Mouse (Mus musculus): ENCODE results near the gene Ier2.

The Ier2 gene

GRCm38 (mm10) chr8:84661458-84661871 is 1.2 kb downstream of the Ier2 start:
- peak; percentile 98 to 99 for DNase-seq

- DNase-seq, result peak; percentile 82 to 89
Observed at GRCm38 (mm10) chr8:84660819-84661457, 1.7 kb downstream of the Ier2 start.

DNA sequence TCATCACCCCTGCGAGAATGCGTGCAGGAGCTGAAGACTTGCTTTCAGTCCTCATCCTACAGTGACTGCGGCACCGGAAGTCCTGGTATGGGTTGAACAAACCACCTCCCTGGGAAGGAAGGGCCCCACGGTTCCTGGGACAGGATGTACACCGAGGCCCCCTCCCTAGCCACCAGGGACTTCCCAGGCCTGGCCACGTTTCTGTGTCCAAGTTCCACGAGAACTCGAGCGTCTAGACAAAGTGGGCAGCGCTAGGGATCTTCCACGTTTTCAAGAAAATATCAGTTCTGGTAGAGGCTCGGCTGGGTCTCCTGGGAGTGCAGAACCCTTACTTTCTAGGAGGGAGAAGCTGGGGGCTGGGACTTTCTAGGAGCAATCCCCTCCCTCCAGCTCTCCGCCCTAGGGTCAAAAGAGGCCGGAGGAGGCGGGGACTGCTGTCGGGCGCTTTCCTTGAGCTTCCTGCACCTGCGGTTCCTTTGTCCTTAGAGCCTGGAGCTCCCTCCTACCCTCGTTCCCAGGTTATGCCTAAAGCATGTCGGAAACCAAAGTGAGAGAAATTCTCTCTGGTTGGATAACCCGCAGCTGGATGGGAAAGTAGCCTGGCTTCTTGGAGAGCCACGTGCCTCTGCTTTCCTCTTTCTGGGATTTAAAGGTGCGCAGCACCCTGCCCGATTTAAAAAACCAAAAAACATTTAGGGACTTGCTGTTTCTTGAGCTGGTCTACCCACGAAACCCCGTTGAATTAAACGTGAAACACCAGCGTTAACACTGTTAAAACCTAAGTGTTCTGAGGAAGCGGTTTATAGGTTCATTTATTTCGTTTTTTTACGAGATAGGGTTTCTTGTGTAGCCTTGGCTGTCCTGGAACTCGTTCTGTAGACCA is 2.5 kb downstream of the Ier2 start:
- peak; percentile 83 to 87 for DNase-seq

DNA sequence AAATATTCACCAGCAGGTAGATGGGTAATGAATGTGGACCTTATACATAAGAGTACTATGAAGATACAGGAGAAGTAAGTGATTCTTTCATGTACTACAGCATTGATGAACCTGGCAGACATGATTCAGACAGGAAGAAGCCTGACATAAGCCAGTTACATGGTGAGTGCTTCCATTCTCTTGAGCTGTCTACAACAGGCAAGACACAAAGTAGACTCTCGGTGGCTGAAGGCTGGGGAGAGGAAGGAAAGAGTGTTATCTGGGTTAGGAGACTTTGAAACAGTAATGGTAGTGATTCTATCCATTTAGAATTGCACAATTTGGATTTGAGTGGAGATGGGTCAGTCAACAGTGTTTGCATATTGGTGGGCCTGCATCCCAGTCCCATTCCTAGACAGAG is 3.7 kb downstream of the Ier2 start:
- no peak for DNase-seq

DNA sequence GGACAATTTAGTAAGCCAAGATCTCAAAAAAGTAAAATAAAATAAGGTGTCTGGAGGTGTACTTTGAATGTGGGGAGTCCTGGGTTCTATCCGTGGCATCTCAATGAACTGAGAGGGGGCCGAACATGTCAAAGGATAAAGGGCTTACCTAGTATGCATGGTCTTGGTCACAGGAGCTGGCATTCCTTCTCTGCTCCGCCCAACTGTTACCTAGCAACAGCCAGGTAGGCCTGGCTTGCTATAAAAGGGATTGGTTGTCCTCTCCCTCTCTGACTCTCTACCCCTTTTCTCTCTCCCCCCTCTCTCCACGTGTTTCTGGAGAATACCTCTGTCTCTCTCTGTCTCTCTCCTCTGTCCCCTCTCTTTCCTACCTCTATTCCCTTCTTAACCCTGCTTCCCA is 5.0 kb downstream of the Ier2 start:
- DNase-seq, result peak; percentile 63 to 73

GRCm38 (mm10) chr8:84657203-84657602 is 5.4 kb downstream of the Ier2 start:
- no peak for DNase-seq

DNA sequence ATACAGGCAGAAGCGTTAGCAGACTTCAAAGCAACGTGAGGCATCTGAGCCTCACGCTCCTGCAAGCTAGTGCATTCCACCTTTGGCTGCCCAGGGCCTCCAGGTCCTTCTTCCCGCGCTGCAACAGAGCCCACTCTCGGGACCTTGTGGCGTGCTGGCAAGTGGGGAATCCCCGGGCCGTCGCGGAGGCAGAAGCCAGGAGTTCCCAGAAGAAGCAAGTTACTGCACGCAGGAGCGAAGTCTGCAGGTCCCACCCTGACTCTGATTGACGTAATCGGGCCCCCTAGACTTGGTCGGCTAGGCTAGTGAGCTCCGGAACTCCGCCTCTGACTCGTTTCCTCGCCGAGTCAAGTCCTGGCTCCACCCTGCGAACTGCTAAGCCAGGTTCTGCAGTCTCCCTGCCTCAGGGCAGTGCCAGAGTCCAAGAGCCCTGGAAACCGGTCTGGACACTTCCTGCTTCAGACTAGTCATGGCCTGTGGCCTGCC is 6.0 kb downstream of the Ier2 start:
- peak; percentile 94 to 97 for DNase-seq

GRCm38 (mm10) chr8:84656191-84656525 is 6.5 kb downstream of the Ier2 start:
- peak in 1 of 2 experiments; percentile 28 for DNase-seq

DNA sequence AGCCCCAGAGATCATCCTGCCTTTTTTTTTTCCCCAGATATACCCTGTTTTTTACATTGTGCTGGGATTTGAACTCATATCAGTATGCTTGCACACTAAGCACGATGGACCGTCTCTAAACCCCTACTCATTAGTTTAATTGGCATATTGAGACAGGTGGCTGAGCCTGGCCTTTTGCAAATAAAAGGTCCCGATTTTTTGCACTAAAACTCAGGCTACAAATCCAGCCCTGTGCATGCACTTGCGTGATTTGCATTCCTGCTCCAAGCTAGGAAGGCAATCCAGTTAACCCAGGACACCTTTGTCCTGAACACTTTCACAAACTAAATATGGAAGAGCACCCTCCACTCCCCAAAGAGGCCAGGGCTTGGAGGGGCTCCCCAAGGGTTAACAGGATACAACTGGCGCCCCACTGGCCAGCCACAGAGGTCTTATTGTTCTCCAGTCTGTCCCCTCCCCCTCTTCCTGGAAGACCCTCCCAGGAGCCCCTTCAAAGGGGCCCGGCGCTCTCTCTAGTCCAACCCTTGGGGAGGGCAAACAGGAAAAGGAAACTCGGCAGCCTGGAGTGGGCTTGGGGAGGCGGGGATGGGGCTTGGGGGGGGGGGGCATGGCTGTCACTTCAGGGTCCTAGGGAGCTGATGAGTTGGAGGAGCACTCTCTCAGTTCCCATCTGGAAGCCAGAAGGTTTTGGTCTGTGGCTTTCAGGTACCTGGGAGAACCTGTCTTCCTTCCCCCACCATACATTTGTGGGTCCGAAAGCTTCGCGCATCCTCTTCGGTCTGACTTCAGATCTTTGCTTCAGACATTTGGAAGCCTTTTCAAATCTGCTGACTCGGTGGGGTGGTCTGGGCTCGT is 7.1 kb downstream of the Ier2 start:
- DNase-seq, result no peak

- no peak for DNase-seq
Observed at GRCm38 (mm10) chr8:84654597-84654996, 8.1 kb downstream of the Ier2 start.

- no peak for DNase-seq
Observed at GRCm38 (mm10) chr8:84653092-84653631, 9.5 kb downstream of the Ier2 start.

DNA sequence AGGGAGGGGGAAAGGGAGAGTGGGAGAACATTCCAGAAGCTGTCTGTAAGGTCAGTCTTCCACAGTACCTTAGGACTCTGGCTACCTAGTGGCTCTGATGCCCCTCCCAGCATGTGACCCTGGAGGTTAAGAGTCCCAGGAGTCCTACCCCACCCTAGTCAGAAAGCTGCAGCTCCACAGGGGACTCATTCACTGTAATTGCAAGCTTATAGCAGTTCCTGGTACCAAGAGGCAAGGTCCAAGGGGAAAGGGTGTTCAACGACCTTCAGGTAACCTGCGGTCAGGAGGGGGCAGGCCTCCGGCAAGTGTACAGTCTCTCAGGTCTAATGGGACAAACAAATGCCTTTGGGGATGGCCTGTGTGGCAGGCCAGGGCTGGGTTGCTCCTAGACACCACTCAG is 12.4 kb downstream of the Ier2 start:
- DNase-seq, result no peak

GRCm38 (mm10) chr8:84647461-84647901 is 15.2 kb downstream of the Ier2 start:
- DNase-seq, result peak in 1 of 2 experiments; percentile 66

- DNase-seq, result no peak
Observed at GRCm38 (mm10) chr8:84646800-84647199, 15.9 kb downstream of the Ier2 start.

DNA sequence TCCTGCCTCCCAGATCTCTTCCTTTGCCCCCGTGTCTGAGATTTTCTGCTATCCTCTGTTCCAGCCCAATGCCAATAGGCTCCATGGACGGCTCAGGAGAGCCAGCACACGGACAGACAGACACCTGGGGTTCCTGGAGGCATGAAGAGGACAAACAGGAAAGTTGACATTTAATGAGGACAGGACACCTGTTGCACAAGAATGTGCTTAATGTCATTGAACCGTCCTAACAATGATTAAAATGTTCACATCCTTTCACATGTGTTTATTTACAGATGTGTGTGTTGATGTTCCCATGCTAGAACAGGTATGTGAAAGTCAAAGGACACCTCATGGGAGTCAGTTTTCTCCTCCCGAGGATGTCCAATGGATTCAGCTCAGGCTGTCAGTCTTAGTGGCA is 19.6 kb downstream of the Ier2 start:
- no peak for DNase-seq

- no peak for DNase-seq
Observed at GRCm38 (mm10) chr8:84641578-84642361, 20.9 kb downstream of the Ier2 start.

DNA sequence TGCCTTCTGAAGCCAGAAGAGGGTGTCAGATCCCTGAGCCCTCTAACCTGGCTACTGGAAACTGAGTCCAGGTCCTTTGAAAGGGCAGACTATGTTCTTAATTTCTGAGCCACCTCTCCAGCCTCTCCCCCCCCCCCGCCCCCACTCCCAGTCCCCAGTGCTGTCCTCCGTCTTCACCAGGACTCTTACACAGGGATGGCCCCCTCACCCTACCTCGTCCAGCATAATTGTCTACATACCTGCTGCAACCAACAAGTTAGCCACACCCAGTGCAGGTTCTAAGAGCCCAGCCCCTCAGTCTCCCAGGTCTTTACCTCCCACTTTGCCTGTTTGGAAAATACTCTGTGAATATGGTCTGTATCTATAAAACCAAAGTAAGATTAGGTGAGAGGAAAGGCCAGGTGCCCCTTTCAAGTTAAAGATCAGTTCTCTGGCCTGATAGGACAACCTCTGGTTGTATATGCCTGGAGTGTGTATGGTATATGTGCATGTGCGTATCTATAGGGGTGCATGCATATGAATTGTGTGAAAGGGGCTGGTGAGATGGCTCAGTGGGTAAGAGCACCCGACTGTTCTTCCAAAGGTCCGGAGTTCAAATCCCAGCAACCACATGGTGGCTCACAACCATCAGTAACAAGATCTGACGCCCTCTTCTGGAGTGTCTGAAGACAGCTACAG is 21.9 kb downstream of the Ier2 start:
- no peak for DNase-seq

DNA sequence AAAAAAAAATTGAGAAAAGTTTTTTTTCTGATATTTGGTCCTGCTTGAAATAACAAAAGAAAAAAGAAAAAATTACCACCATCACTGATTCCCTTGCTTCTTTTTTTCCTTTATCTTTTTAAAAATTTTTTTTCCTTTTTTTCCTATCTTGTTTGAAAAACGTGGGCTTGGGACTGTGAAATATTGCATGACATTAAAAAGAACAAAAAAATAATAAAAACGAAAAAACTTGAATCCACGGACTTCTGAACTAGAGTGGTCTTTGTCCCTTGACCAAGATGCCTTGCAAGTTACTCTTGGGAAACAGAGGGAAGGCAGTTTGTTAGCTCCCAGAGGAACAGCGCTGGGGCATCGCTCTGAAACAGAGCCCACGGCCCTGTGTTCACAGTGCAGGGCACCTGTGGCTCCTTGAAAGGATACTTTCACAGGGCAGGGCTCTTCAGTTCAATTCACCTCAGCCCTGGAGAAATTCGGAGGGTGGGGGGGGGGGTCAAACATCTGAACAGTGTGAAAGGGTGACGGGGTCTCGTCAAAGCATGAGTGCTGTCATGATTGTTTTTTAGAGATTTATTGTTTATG is 22.6 kb downstream of the Ier2 start:
- DNase-seq, result no peak

GRCm38 (mm10) chr8:84639162-84640009 is 23.3 kb downstream of the Ier2 start:
- peak; percentile 90 to 92 for DNase-seq
